In the genomic region with DNA sequence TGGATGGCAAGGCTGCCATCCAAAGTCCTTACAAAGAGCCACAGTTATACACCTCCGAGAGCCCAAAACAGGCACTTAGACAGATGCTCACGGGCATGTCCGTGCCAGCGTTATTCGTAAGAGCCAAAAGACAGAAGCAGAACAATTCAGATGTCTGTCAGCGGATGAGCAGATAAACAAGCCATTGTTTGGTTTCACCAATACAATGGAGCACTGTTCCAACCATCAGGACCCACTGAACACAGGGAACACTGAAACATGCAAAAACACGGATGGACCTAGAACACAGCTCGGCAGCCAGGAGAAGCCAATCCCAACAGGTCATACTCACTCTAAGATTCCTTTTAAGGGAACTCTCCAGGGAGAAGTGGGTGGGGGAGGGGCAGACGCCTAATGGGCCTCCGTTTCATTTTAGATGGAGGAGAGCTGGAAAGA, we compare ENCODE assay signal across 8 mouse cellular contexts. TPM values are rescaled to one million over a fixed set of nuclear protein-coding genes. Genes with fewer than 3 reads are reported as not detected.
DNase-seq lines count a peak whose midpoint lies in the region; ATAC-seq and TF ChIP-seq lines count a peak whose summit lies in the region.

No protein-coding gene starts in this region.

- TF ChIP-seq CTCF in lung, adult 2 months (IDR thresholded peaks at IDR 0.05; ENCODE audit: insufficient read depth, low read length): no peak

- ATAC-seq in midbrain, embryonic 15.5 days (replicated peaks): no peak

- H3K9ac ChIP-seq in midbrain, embryonic 15.5 days: no peak overlapping the region

- DNase-seq in lung, adult 18-20 months: peak; percentile 46 to 70
- DNase-seq in lung, adult 2 months: no peak
- no peak for DNase-seq in forebrain, embryonic 10.5 days (ENCODE audit: extremely low spot score, low spot score)
- peak; percentile 66 for DNase-seq in layer of hippocampus, adult 11-12 months (ENCODE audit: low spot score)
- no peak for DNase-seq in thymus, postnatal 10 days (ENCODE audit: low spot score in 2 of 2)
- DNase-seq in adrenal gland, adult 8-10 months: no peak
- DNase-seq in adrenal gland, postnatal 36 days: no peak

- H3K36me3 ChIP-seq in forebrain, embryonic 10.5 days (replicated peaks): peaks cover 14% of the 10 kb centered on the region
- no peaks in the 10 kb centered on the region for H3K36me3 ChIP-seq in midbrain, embryonic 15.5 days (replicated peaks)

- 0 out of 2 replicates have a peak overlapping the region, but pooled peaks have one; percentile 3 for H3K4me2 ChIP-seq in midbrain, embryonic 15.5 days

- WGBS in lung, adult 2 months: 38% methylated on average over 10 of the region's 10 CpGs
- WGBS in forebrain, embryonic 10.5 days: 49% methylated on average over 10 of the region's 10 CpGs
- 32% methylated on average over 10 of the region's 10 CpGs for WGBS in midbrain, embryonic 15.5 days

- peaks cover 16% of the 10 kb centered on the region for H3K4me1 ChIP-seq in lung, adult 2 months (ENCODE audit: control insufficient read depth, insufficient read depth, low read length)
- H3K4me1 ChIP-seq in forebrain, embryonic 10.5 days: peaks cover 25% of the 10 kb centered on the region
- peaks cover 25% of the 10 kb centered on the region for H3K4me1 ChIP-seq in midbrain, embryonic 15.5 days

- no peaks in the 10 kb centered on the region for H3K27me3 ChIP-seq in forebrain, embryonic 10.5 days (ENCODE audit: poor library complexity, severe bottlenecking)
- H3K27me3 ChIP-seq in midbrain, embryonic 15.5 days (replicated peaks): no peaks in the 10 kb centered on the region

- peak overlapping the region; percentile 53; the same call in 1 of the 2 replicates for H3K27ac ChIP-seq in forebrain, embryonic 10.5 days
- peak overlapping the region; percentile 59 for H3K27ac ChIP-seq in midbrain, embryonic 15.5 days

- no peak for TF ChIP-seq POLR2A in lung, adult 2 months (IDR thresholded peaks at IDR 0.05; ENCODE audit: borderline replicate concordance, extremely low read depth, low read depth, low read length)

- H3K9me3 ChIP-seq in forebrain, embryonic 10.5 days: no peaks in the 10 kb centered on the region
- no peaks in the 10 kb centered on the region for H3K9me3 ChIP-seq in midbrain, embryonic 15.5 days

- H3K4me3 ChIP-seq in lung, adult 2 months (replicated peaks; ENCODE audit: extremely low read depth, low read depth, low read length): no peak overlapping the region
- H3K4me3 ChIP-seq in forebrain, embryonic 10.5 days: no peak overlapping the region
- no peak overlapping the region for H3K4me3 ChIP-seq in midbrain, embryonic 15.5 days

RNA-seq across cellular contexts. Expression of gene Jmjd1c, which starts 34.5 kb away (rescaled TPM):
- polyA plus RNA-seq in lung, adult 2 months (2012; rRNA removed): 16.4 and 19.4 TPM in 2 replicates
- 29.7 and 30.6 TPM in 2 replicates for polyA plus RNA-seq in forebrain, embryonic 10.5 days (2016; fragmentation: Nextera tagmentation; extraction: Ambion mirVana)
- polyA plus RNA-seq in midbrain, embryonic 15.5 days (2015; fragmentation: Nextera tagmentation; extraction: Ambion mirVana): 52.0 and 53.8 TPM in 2 replicates
- 100 to 1,000 TPM in 1 of 4 experiments, 10 to 100 TPM in 3; 54.1 to 103 (median 65.0) TPM for total RNA-seq in adrenal gland, adult 8-10 months (2022)
- total RNA-seq in adrenal gland, postnatal 36 days (2021): 10 to 100 TPM; 52.9 to 57.7 TPM

RNA-seq across cellular contexts. Expression of gene Reep3, which starts 35.4 kb away (rescaled TPM):
- polyA plus RNA-seq in lung, adult 2 months (2012; rRNA removed): 16.7 and 26.5 TPM in 2 replicates
- 30.9 and 32.7 TPM in 2 replicates for polyA plus RNA-seq in forebrain, embryonic 10.5 days (2016; fragmentation: Nextera tagmentation; extraction: Ambion mirVana)
- 28.3 and 29.2 TPM in 2 replicates for polyA plus RNA-seq in midbrain, embryonic 15.5 days (2015; fragmentation: Nextera tagmentation; extraction: Ambion mirVana)
- total RNA-seq in adrenal gland, adult 8-10 months (2022): 10 to 100 TPM; 33.5 to 49.1 (median 44.9) TPM
- total RNA-seq in adrenal gland, postnatal 36 days (2021): 10 to 100 TPM; 44.7 to 46.3 TPM

Comparison
In these comparisons a context has a peak if more than half of its experiments do, and no peak if none do; other contexts are left out.
1. DNase-seq: peak in lung, adult 18-20 months (2 of 2) and layer of hippocampus, adult 11-12 months (single experiment); none in lung, adult 2 months (single experiment), forebrain, embryonic 10.5 days (single experiment), thymus, postnatal 10 days (0 of 2), adrenal gland, adult 8-10 months (single experiment) and adrenal gland, postnatal 36 days (0 of 2).